Mouse (Mus musculus) CH12.LX (cell line): Measurements from ENCODE around the gene Tnfrsf19.

Experiments
- BHLHE40 ChIP-seq: IDR thresholded peaks from 2 replicates; pipeline ENCODE4 v1.6.1; 2011; ENCODE audit warnings: mild to moderate bottlenecking, low read depth, low read length, improper control_type of control experiment
- CTCF ChIP-seq, 2 experiments: IDR thresholded peaks in 1 of 2; conservative IDR thresholded peaks in 1 of 2; 2 replicates each; pipeline ENCODE4 v1.5.1; 2011 to 2012; ENCODE audit warnings: low read depth in 2 of 2, low read length in 2 of 2, improper control_type of control experiment in 1 of 2, inconsistent platforms in 1 of 2, mild to moderate bottlenecking in 1 of 2, moderate library complexity in 1 of 2
- EP300 ChIP-seq: IDR thresholded peaks from 2 replicates; pipeline ENCODE4 v1.6.1; 2011; ENCODE audit warnings: low read length, improper control_type of control experiment
- JUN ChIP-seq: IDR thresholded peaks from 2 replicates; pipeline ENCODE4 v1.6.1; 2011; ENCODE audit warnings: low read depth, mild to moderate bottlenecking, low read length, improper control_type of control experiment, moderate library complexity; ENCODE audit not compliant: insufficient read depth
- MAFK ChIP-seq: IDR thresholded peaks from 2 replicates; pipeline ENCODE4 v1.6.1; 2011; ENCODE audit warnings: low read length, improper control_type of control experiment; ENCODE audit not compliant: insufficient replicate concordance
- MEF2A ChIP-seq: IDR thresholded peaks from 2 replicates; pipeline ENCODE4 v1.6.1; 2014; ENCODE audit warnings: low read depth, mild to moderate bottlenecking, inconsistent platforms, low read length, improper control_type of control experiment, borderline replicate concordance
- NRF1 ChIP-seq: IDR thresholded peaks from 2 replicates; pipeline ENCODE4 v1.6.1; 2014; ENCODE audit warnings: low read depth, mild to moderate bottlenecking, inconsistent platforms, low read length, improper control_type of control experiment, moderate library complexity
- POLR2A ChIP-seq: IDR thresholded peaks from 2 replicates; pipeline ENCODE4 v1.6.1; 2011; ENCODE audit warnings: low read depth, mild to moderate bottlenecking, improper control_type of control experiment, low read length
- POLR2AphosphoS2 ChIP-seq: IDR thresholded peaks from 2 replicates; pipeline ENCODE4 v1.6.1; 2011; ENCODE audit warnings: low read depth, low read length, improper control_type of control experiment
- ZNF384 ChIP-seq: IDR thresholded peaks from 2 replicates; pipeline ENCODE4 v1.6.1; 2012; ENCODE audit warnings: low read depth, low read length, improper control_type of control experiment, inconsistent platforms

DNA sequence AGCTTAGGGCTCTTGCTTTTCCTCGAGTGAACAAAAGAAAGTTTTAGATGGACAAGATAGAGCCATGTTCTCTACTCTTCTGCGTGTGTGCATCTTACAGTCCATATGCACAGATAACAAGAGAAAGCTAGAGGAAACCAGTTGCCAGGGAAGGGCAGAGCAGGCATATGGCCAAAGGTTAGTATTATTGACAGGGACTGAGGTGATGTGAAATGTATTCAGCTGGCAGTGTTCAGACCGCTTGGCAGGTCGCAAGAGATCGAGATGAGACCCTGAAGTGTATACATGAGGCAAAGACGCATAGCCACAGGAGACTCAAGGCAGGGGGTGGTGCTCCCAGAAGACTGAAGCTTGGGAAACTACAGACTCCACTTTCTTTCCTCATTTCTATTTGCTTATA lies 62.0 kb downstream of the Tnfrsf19 start:
- no peak for TF ChIP-seq POLR2AphosphoS2
- no peak for TF ChIP-seq CTCF (conservative IDR thresholded peaks at IDR 0.05 in 1 of 2, IDR thresholded peaks at IDR 0.05 in 1 of 2; ENCODE audit: low read depth in 2 of 2, low read length in 2 of 2)
- TF ChIP-seq JUN: no peak
- no peak for TF ChIP-seq BHLHE40
- no peak for TF ChIP-seq MEF2A
- no peak for TF ChIP-seq MAFK
- TF ChIP-seq POLR2A: no peak
- no peak for TF ChIP-seq NRF1
- TF ChIP-seq EP300: no peak
- no peak for TF ChIP-seq ZNF384
